Mouse (Mus musculus) heart, postnatal 0 days (tissue): ENCODE results near the gene Wdpcp. TPM values are rescaled to one million over a fixed set of nuclear protein-coding genes. Genes with fewer than 3 reads are reported as not detected.
A peak's percentile ranks its signal among the peaks of the same experiment; 100 is the strongest.

Experiments
- ATAC-seq: fragments of 200-750 bp; cut with Nextera tagmentation; 2 replicates; pipeline ENCODE4 v1.8.0; 2017; ENCODE audit warnings: low read depth, moderate number of reproducible peaks, moderate library complexity; ENCODE audit not compliant: insufficient read depth
- DNase-seq: peaks from one replicate; pipeline ENCODE4 v3.0.0-alpha.2; 2016; ENCODE audit warnings: low spot score
- H3K27ac ChIP-seq: fragments of 300-500 bp; sonication (generic); 2 replicates; pipeline ENCODE4 v1.5.1; 2014; ENCODE audit warnings: low read depth, mild to moderate bottlenecking
- H3K27me3 ChIP-seq: fragments of 300-500 bp; sonication (generic); 2 replicates; pipeline ENCODE4 v1.6.1; 2014; ENCODE audit warnings: low read length, mixed read lengths; ENCODE audit not compliant: control insufficient read depth, insufficient read depth
- H3K36me3 ChIP-seq: fragments of 300-500 bp; sonication (generic); replicated peaks from 2 replicates; pipeline ENCODE4 v1.6.1; 2014; ENCODE audit warnings: low read length, mixed read lengths; ENCODE audit not compliant: control insufficient read depth, insufficient read depth
- H3K4me1 ChIP-seq: fragments of 300-500 bp; sonication (generic); 2 replicates; pipeline ENCODE4 v1.6.1; 2014; ENCODE audit warnings: antibody characterized with exemption; ENCODE audit not compliant: control insufficient read depth, insufficient read depth
- H3K4me2 ChIP-seq: fragments of 300-500 bp; sonication (generic); 2 replicates; pipeline ENCODE4 v1.6.1; 2014; ENCODE audit warnings: low read depth, mild to moderate bottlenecking, low read length, moderate library complexity
- H3K4me3 ChIP-seq: fragments of 300-500 bp; sonication (generic); 2 replicates; pipeline ENCODE4 v1.5.1; 2014; ENCODE audit warnings: low read depth, low read length
- H3K9ac ChIP-seq: fragments of 300-500 bp; sonication (generic); replicated peaks from 2 replicates; pipeline ENCODE4 v1.6.1; 2014; ENCODE audit warnings: low read depth, low read length, mixed read lengths
- H3K9me3 ChIP-seq: fragments of 300-500 bp; sonication (generic); replicated peaks from 2 replicates; pipeline ENCODE4 v1.6.1; 2016; ENCODE audit warnings: low read length; ENCODE audit not compliant: control insufficient read depth
- CTCF ChIP-seq: IDR thresholded peaks from 2 replicates; pipeline ENCODE4 v1.5.1; 2016; ENCODE audit warnings: antibody characterized with exemption, control low read depth, low read depth
- EP300 ChIP-seq: IDR thresholded peaks from 2 replicates; pipeline ENCODE4 v1.6.1; 2016; ENCODE audit warnings: antibody characterized with exemption, low read depth
- WGBS: fragments of 180-500 bp; shearing (Covaris S2); extraction: QIAGEN DNeasy Blood & Tissue Kit; methylation state at CpG from one replicate; pipeline ENCODE4 v1.1.7; 2014; 5-methylcytosine and 5-hydroxymethylcytosine counted together
- polyA plus RNA-seq: library from polyadenylated mRNA; unstranded; fragments of >200 nt; fragmentation: Nextera tagmentation; extraction: Ambion mirVana; gene quantifications from 2 replicates; pipeline ENCODE4 v1.2.1, GENCODE M21; 2015
- total RNA-seq: library from RNA; depleted of rRNA; stranded (reverse); fragments of >200 nt; gene quantifications from 2 replicates; pipeline ENCODE4 v1.2.3, GENCODE M21; 2014; ENCODE audit warnings: low replicate concordance

The Wdpcp gene
- total and polyA plus RNA-seq, 2 experiments from 2014 or later = 4.0 to 5.8 TPM

DNA sequence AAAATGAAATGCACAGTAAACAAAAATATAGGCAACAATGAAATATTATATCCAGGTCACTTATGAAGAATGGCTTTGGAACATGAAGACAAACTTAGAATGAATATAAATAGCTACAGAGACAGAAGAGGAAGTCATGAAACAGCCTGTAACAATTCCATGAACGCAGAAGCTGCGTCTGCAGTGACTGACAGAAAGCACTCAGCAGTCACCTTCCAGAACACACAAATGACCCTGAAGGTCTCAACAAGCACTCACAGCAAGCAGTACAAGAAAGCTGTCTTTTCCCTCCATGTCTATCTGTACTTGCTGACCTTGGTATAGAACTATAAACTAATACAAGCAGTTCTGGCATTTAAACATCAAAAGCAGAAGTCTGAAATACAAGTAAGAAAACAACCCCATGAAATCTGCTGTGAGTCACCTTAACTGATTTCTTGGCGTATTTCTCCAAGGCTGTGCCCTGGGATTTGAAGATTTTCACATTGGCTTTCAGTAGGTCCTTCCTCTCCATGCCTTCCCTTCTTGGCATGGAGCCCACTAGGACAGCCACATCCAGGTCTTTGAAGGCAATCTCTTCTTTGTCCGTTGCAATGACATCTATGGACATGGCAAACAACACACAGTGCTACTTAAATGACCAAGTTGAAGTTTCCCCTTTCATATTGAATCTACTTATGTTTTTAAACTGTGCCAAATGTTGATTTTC, 8.3 kb upstream of the Wdpcp start:
- Histone ChIP-seq H3K4me3 (peak overlapping the region; percentile 9; the same call in 1 of the 2 replicates), H3K27ac (peak overlapping the region; percentile 93), H3K9ac (peak overlapping the region; percentile 50), H3K27me3 (no peaks in the 10 kb centered on the region), H3K36me3 (peaks cover 70% of the 10 kb centered on the region), H3K4me1 (peaks cover 22% of the 10 kb centered on the region), H3K9me3 (no peaks in the 10 kb centered on the region), H3K4me2 (peak overlapping the region; percentile 39)
- WGBS = 19% methylated on average over 4 of the region's 4 CpGs
- ATAC-seq (peak; percentile 60; the same call in 1 of the 2 replicates), DNase-seq (peak; percentile 79)
- TF ChIP-seq CTCF (no peak), EP300 (no peak)

DNA sequence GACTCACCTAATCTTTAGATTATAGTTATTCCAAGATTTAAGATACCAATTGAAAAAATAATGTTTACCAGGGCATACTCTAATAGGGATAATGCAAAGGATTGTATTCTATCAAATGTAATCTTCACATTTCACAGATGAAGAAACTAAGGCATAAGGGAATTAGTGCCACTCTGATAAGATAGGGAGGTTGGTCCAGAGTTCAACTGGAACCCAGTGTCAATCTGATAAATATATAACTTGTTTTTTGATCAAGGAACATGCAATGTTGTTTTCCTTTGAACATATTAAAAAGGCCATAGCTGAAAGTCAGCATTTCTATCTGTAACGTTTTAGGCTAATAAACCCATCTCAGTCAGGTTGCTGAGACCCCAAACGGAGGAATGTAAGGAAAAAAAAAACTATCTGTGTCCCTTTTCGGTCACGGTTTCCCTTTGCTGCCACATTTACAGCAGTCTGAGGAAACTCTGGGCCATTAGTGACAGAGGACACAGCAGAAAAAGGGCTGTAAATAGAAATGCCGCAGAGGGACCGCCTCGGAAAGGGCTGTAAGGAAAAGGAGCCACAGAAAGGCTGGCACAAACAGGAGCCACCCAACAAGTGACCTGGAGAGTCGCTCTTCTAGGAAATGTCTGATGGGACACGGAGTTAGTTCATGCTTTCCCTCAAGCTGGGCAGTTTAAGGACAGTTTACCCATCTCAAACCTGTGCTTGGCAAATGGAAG, 7.2 kb upstream of the Wdpcp start:
- H3K9ac ChIP-seq = no peak overlapping the region; the same call in 1 of the 2 replicates
- no peak overlapping the region for H3K4me3 ChIP-seq

GRCm38 (mm10) chr11:21566934-21567333, 5.1 kb upstream of the Wdpcp start:
- Histone ChIP-seq H3K27ac (peak overlapping the region; percentile 16; the same call in 1 of the 2 replicates), H3K4me2 (peak overlapping the region; percentile 50), H3K9me3 (no peaks in the 10 kb centered on the region), H3K4me3 (peak overlapping the region; percentile 8; the same call in 1 of the 2 replicates), H3K9ac (peak overlapping the region; percentile 28), H3K27me3 (no peaks in the 10 kb centered on the region), H3K36me3 (peaks cover 39% of the 10 kb centered on the region), H3K4me1 (peaks cover 14% of the 10 kb centered on the region)
- ATAC-seq = no peak
- TF ChIP-seq EP300 (no peak), CTCF (no peak)
- 58% methylated on average over 6 of the region's 6 CpGs for WGBS
- DNase-seq = no peak

More for the DNA sequence above, 7.2 kb upstream of the Wdpcp start:
- no peaks in the 10 kb centered on the region for H3K27me3 ChIP-seq
- 46% methylated on average over 9 of the region's 9 CpGs for WGBS
- H3K4me2 ChIP-seq = peak overlapping the region; percentile 20; the same call in 1 of the 2 replicates
- no peaks in the 10 kb centered on the region for H3K9me3 ChIP-seq
- ATAC-seq = no peak
- DNase-seq = peak; percentile 27
- peaks cover 59% of the 10 kb centered on the region for H3K36me3 ChIP-seq
- H3K4me1 ChIP-seq = peaks cover 22% of the 10 kb centered on the region
- TF ChIP-seq EP300 (no peak), CTCF (no peak)
- H3K27ac ChIP-seq = peak overlapping the region; percentile 64

- Histone ChIP-seq H3K27me3 (no peaks in the 10 kb centered on the region), H3K4me1 (peaks cover 14% of the 10 kb centered on the region; the same call in 1 of the 2 replicates), H3K9me3 (no peaks in the 10 kb centered on the region), H3K4me3 (peak overlapping the region; percentile 24; the same call in 1 of the 2 replicates), H3K27ac (no peak overlapping the region), H3K4me2 (peak overlapping the region; percentile 53), H3K36me3 (peaks cover 35% of the 10 kb centered on the region), H3K9ac (peak overlapping the region; percentile 28; the same call in 1 of the 2 replicates)
- ATAC-seq = no peak
- 69% methylated on average over 1 of the region's 1 CpGs for WGBS
- DNase-seq = no peak
- TF ChIP-seq CTCF = no peak
- no peak for TF ChIP-seq EP300
Measured at GRCm38 (mm10) chr11:21567733-21568132, 4.3 kb upstream of the Wdpcp start.

- no peak for DNase-seq
- peak overlapping the region; percentile 88 for H3K4me3 ChIP-seq
- no peaks in the 10 kb centered on the region for H3K9me3 ChIP-seq
- peak overlapping the region; percentile 64 for H3K9ac ChIP-seq
- H3K27me3 ChIP-seq = no peaks in the 10 kb centered on the region
- H3K4me1 ChIP-seq = peaks cover 21% of the 10 kb centered on the region; the same call in 1 of the 2 replicates
- peaks cover 28% of the 10 kb centered on the region for H3K36me3 ChIP-seq
- 7% methylated on average over 5 of the region's 5 CpGs for WGBS
- H3K4me2 ChIP-seq = peak overlapping the region; percentile 61
- no peak for ATAC-seq
- TF ChIP-seq EP300 (no peak), CTCF (no peak)
- peak overlapping the region; percentile 96 for H3K27ac ChIP-seq
Measured at GRCm38 (mm10) chr11:21569002-21569401, 3.0 kb upstream of the Wdpcp start.
